Mouse (Mus musculus) large intestine, adult 2 months (tissue): Measurements from ENCODE around the gene Eef1a1. TPM values are rescaled to one million over a fixed set of nuclear protein-coding genes. Genes with fewer than 3 reads are reported as not detected.
"Not testable (repeated sequence)": the region's sequence is repeated elsewhere in the genome, so short reads cannot be mapped to it uniquely, and the experiment has no call there.

Experiments used
- DNase-seq: peaks from one replicate; pipeline ENCODE4 v3.0.0-alpha.2; 2012; ENCODE audit warnings: low read depth, low spot score
- WGBS: fragments of 180-500 bp; shearing (Covaris S2); methylation state at CpG from one replicate; pipeline ENCODE4 v1.1.7; 2018; 5-methylcytosine and 5-hydroxymethylcytosine counted together
- polyA plus RNA-seq: library from polyadenylated mRNA; depleted of rRNA; stranded (reverse); fragments of >200 nt; gene quantifications from 2 replicates; pipeline ENCODE4 v1.2.3, GENCODE M21; 2012

The Eef1a1 gene
- polyA plus RNA-seq, 1 experiment: 3,859 TPM

DNA sequence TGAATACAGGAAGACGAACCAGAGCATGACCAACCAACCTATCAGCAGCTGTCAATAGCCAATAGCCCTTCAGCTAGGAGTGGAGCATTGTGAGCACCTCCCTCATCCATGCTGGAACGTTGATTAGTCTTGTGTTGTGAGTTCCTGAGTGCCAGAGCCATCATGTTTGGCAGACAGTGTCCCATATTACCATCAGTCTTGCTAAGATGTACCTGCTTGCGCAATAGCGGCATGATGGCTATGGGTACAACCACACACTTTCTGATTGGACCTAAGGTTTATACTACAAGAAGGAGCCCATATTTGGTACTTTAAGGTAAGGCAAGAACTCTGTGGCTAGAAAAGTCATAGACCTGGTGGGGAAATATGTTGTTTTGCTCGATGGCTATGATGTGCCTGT lies 22.8 kb upstream of the Eef1a1 start:
- DNase-seq: no peak
- WGBS: 87% methylated on average over 5 of the region's 5 CpGs

DNA sequence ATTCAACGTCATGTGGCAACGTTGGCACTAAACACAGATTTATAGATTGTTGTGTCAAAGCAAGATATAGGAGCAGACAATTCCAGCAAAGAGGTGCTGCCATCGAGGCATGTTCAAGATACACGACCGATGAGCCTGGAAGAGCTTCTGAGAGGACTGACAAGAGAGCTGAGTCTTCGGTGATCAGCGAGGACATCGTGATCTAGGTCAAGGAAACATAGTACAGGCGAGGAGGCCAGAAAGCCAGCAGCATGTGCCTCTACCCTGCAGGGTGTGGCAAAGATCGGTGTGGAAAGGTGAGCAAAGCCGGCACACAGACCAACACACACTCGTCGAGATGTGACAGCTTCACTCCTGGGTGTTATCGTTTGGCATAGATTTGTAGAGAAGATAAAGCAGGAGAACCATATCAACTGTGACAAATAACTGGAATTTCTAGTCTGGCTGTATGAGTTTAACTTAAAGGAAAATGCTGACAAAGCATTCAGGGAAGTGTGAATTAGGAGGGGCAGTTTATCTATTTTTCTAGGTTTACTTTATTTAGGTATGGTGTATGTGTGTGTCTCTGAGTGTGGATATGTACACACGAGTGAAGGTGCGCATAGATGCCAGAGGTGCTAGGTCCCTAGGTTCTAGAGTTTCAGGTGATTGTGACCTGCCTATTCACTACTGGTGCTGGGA lies 19.3 kb upstream of the Eef1a1 start:
- no peak for DNase-seq
- WGBS: 54% methylated on average over 16 of the region's 16 CpGs

DNA sequence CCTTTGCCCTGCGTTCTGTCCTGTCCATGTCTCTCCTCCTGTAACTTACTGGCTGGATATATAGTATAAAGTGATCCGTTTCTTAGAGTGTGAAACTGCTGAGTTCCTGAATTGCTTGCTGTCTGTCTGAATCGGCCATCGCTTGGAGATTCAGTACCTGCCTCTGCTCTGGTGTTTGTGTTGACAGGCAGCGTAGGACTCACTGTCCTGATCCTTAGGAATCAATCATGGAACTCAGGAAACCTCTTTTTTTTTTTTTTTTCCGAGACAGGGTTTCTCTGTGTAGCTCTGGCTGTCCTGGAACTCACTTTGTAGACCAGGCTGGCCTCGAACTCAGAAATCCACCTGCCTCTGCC lies 17.7 kb upstream of the Eef1a1 start:
- DNase-seq: no peak
- WGBS: 67% methylated on average over 7 of the region's 7 CpGs

DNA sequence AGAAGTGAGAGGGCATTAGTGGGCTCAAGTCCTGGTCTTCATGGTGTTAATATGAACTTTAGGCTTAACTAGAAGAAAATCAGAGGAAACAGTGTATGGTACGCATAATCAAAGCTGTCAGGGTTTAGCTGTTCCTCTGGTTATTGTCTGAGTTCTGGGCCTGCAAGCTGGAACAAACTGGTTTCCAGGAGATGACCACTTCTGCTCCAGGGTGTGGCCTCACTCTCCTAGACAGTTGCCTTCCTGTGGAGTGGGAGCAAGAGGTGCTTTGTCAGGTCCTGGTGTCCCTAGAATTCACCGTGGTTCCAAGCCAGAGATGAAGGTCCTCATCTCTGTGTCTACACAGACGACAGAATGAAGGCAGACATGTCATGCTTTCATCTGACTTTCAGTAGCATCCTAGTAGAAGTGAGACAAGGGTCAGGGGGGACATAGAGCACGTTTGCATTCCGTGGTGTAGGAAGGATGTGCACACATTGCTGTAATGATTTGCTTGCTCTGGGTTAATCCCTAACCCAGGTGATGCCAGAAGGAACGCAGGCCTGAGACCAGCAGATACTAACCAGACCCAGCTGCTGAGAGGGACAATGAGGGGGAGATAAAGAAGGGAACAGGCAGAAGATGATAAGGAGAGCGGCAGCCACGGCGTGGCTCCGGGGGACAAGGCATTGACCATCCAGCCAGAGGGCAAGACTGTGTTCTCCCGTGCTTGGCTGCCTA lies 17.2 kb upstream of the Eef1a1 start:
- no peak for DNase-seq
- 34% methylated on average over 11 of the region's 11 CpGs for WGBS

DNA sequence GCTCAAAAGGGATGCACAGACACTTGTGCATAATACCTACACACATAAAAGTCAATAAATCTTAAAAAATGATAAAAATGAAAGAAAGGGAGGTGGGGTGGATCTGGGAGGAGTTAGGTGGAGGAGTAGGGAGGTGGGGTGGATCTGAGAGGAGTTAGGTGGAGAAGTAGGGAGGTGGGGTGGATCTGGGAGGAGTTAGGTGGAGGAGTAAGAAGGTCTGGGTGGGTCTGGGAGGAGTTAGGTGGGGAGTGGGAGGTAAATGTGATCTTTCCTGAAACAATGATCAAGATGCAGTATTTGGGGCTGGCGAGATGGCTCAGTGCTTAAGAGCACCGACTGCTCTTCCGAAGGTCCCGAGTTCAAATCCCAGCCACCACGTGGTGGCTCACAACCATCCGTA lies 16.3 kb upstream of the Eef1a1 start:
- DNase-seq: no peak
- 90% methylated on average over 6 of the region's 6 CpGs for WGBS

DNA sequence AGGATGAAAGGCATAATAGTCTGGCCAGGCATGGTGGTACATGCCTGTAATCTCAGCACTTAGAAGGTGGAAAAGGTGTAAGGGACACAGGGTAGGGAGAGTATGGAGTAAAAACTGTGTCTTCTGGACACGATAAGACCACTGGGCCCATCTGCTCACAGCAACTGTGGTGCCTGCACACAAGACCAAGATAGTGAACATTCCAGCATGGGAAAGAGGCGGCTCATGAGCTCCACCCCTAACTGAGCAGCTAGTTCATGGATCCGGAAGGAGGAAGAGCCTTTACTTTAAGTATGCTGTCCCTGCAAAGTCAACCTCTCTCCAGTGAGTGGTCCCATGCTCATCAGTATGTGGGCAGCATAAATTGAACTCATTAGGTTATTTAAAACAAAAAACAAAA lies 15.7 kb upstream of the Eef1a1 start:
- 71% methylated on average over 3 of the region's 3 CpGs for WGBS
- no peak for DNase-seq

DNA sequence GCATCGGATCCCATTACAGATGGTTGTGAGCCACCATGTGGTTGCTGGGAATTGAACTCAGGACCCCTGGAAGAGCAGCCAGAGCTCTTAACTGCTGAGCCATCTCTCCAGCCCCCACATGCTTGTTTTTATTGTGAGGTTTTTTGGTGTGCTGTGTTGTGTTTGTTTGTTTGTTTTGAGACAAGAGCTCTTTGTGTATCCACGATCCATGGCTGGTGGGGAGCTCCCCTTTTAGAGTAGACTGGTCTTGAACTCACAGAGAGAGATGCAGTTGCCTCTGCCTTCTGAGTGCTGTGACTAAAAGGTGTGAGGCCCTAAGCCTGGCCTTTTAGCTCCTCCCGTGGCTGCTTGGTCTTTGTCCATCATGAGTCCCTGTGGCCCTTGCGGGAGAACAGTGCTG lies 15.2 kb upstream of the Eef1a1 start:
- 85% methylated on average over 4 of the region's 4 CpGs for WGBS
- no peak for DNase-seq

DNA sequence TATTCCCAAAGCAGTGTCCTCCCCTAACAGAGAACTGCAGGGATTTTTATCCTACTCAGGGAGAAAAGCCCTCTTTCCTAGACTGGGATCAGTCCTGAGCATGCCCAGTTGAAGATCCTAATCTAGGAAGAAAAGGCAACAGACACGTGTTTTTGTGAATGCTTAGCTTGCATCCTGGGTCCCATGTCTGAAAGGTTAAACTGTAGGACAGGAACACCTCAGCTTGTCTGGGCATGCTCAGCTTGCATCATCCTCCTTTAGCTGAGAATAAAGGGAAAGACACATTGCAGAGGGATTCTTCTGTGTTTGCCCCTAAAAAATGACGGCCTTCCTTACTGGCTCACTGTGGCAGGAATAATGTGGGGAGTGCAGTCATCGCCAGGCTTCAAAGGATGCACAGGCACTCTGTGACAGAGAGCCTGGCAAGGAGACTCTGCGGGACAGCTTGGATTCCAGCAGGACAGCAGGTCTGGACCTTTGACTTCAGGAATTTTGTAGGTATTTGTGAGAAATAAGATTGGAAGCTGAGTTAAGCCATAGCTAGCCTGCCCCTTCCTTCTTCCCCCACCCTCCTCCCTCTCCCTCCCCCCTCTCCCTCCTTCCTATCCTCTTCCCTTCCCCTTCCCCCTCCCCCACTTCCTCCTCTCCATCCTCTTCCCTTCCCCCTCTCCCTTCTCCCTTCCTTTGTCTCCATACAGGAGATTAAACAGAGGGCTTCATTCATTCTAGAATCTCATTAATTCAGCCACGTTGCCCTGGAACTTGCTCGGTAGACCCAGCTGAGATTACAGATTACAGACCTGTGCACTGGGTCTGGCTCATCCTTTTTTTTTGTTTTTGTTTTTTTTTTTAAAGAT lies 14.5 kb upstream of the Eef1a1 start:
- WGBS: 58% methylated on average over 6 of the region's 6 CpGs
- DNase-seq: no peak

DNA sequence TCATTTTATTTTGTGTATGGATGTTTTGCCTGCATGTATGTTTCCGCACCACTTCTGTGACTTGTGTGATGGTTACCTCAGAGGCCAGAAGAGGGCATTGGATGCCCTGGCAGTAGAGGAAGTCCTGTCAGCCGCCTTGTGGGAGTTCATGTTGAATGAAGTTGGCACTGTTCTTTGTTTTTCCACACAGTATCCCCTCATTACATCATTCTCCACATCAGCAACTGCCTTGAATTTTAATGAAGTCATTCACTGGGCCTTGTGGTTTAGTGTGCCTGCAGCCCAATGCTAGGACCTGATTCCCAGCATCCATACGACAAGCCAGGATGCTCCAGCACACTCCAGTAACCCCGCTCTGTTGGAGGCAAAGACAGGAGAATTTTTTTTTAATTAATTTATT lies 12.3 kb upstream of the Eef1a1 start:
- DNase-seq: no peak
- 88% methylated on average over 4 of the region's 4 CpGs for WGBS

DNA sequence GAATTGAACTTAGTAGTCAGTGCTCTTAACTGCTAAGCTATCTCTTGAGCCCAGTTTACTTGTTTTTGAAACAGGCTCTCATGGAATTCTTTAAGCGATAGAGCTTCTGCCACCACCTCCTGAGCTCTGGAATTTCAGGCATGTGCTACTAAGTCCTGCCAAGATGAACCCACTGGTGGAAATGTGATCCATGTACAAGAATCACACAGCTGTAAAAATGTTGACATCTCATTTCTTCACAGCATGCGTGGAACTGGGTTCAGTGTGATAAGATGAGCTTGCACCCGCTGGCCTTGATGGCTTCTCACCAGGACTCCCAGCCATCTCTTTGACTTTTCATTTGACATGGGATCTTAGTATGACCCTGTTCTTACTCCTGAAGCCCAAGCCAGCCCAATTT lies 11.4 kb upstream of the Eef1a1 start:
- WGBS: 85% methylated on average over 3 of the region's 3 CpGs
- DNase-seq: no peak

DNA sequence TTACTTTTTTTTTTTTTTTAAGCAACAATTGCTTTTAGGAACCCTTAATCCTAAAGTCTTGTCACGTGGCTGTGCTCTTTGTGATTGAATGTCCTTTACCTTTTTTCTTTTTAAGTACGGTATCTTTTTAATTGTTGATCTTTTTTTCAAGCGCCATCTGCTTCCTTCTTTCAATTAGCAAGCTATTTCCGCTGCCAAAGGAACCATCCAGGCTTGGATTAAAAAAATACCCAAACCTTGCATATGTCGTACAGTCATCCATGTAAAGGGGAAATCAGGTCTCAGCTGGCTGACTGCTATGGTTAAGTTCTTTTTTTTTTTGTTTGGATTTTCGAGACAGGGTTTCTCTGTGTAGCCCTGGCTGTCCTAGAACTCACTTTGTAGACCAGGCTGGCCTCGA lies 4.2 kb upstream of the Eef1a1 start:
- no peak for DNase-seq
- WGBS: 87% methylated on average over 7 of the region's 7 CpGs

DNA sequence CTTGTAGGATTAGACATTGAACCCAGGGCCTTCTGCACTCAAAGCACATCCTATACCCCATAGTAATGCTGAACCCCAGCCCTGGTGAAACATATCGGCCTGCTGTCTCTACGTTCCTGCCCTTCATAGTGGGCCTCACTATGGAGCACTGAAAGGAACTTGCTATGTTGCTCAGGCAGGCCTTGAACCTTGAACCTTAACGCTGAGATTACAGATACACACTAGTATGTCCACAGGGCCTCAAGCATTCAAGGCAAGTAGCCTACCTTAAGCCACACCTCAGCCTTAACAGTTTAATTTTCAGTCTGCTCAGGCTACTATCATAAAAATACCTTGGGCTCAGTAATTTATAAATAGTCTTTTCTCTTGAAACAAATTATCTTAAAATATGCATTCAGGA lies 3.3 kb upstream of the Eef1a1 start:
- no peak for DNase-seq
- 61% methylated on average over 3 of the region's 3 CpGs for WGBS

DNA sequence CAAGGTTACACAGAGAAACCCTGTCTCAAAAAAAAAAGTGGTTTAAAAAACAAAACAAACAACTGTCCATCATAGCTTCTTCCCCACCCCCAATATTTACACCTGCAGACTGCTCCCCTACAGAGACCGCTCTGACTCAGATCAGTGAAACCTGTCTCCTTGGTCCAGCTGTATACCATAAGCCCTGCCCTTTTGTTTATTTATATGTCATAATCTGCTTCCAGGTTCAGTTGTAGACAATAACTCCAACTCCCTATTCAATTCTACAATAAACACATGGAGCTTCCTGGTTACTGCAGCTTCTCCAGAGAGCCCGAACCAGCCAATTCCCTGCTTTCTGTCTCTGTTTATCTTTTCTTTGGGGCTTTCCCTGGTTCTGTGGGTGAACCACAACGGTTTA lies 2.2 kb upstream of the Eef1a1 start:
- no peak for DNase-seq
- WGBS: 10% methylated on average over 3 of the region's 3 CpGs

DNA sequence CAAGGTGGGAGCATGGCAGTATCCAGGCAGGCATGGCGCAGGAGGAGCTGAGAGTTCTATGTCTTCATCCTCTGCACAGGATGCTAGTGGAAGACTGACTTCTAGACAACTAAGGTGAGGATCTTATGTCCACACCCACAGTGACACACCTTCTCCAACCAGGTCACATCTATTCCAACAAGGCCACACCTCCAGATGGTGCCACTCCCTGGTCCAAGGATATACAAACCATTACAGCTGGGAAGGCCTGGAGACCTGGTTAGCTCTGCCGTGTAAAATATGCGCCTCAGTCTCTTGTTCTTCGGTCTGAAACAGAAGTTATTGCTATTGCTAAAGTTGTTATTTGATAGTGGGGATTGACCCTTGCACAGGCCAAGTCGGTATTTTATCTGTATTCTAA lies 930 bp downstream of the Eef1a1 start:
- DNase-seq: not testable (repeated sequence)
- 69% methylated on average over 5 of the region's 5 CpGs for WGBS

DNA sequence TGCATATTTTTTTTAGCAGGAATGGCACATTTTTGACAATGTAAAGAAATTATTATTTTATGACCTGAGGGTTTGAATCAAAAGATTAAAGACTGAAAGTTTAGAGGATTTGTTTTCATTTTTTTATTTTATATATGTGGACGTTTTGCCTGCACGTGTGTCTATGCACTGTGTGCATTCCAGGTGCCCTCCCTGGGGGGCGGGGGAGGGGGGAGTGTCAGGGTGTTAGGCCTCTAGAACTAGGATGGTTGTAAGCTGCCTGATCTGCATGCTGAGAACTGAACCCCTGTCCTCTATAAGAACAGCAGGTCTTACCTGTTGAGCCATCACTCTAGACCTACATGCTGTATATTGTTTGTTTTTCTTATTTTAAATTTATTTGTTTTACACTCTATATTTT lies 4.3 kb downstream of the Eef1a1 start:
- WGBS: 83% methylated on average over 3 of the region's 3 CpGs
- no peak for DNase-seq

DNA sequence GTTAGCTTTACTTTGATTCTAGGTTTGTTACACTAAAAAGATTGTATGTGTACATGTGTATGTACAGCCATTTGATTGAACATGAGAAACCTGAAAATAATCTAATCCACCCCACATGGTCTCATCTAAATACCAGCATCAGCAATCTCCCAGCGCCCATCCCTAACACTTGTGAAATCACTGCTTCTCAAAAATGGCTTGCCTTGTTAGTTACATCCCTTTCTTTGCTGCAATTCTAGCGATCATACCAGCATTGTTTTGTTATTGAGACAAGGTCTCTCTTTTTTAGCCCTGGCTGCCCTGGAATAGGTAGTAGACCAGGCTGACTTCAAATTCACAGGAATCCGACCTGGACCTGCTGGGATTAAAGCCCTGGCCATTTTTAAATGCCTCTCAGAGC lies 6.6 kb downstream of the Eef1a1 start:
- WGBS: 20% methylated on average over 3 of the region's 3 CpGs

DNA sequence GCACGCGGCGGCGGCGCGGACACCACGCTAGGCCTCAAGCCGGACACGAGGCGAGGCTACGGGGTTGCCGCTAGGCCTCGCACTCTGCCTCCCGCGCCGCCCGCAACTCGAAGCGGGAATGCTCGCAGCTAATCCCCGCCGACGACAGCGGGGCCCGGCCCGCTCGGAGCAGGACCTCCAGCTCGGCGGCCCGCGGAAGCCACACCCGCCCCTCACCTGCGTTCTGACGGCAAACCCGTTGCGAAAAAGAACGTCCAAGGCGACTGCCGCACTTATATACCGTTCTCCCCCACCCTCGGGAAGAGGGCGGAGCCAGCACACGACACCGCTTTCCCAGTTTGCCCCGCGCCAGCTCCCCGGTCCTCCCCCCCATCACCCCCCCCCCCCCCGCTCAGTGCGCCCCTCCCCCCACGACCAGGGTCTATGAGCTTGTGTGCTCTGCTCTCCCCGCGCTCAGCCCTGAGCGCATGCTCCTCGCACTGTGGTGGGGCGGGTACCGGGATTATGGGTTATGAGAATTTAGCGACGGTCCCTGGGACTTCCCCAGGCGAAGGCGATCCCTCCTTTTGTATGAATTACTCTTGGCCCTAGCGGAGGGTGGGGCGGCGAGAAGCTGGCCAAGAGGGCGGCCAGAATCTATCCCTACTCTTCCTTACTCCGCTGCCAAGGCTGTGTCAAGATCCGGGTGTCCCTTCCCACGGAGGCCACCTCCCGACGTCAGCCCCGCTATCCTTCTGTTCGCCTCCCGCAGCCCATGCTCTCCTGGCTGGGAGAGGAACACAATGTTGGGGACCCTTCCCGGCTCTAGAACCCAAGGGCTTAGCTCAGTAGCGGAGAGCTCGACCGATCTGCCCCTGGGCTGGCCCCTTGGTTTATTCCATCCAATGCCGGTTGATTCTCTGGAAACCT lies 7.3 kb downstream of the Eef1a1 start:
- WGBS: under 1% methylated on average over 73 of the region's 77 CpGs
- peak; percentile 92 for DNase-seq

More for the DNA sequence above, 6.6 kb downstream of the Eef1a1 start:
- no peak for DNase-seq

DNA sequence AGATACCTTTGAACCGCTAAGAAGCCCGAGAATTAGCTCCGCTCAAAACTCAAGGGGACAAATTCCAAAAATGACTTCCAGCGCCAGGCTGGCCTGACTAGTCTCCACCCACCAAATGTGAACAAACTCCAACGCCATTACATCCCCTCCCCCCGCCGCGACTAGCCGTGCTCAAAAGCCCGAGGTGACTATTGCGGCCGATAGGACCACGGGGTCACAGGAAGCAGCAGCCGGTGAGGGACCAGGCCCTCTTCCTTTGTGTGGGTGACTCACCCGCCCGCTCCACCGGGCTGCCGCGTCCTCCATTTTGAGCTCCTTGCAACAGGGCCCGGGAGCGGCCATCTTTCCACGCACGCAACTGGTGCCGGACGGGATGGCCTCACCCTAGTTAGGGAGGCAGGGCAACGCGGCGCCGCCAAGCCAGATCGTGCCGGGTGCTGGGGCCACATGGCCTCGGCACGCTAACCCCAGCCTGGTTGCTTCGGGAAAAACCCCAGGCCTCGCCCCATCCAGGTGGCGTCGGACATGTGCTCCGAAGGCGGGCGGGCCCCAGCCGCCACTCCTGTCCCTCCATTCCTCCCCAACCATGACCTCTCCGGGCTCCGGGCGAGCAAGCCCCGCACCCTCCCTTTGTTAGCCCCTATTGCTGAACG lies 8.1 kb downstream of the Eef1a1 start:
- under 1% methylated on average over 46 of the region's 46 CpGs for WGBS
- no peak for DNase-seq

DNA sequence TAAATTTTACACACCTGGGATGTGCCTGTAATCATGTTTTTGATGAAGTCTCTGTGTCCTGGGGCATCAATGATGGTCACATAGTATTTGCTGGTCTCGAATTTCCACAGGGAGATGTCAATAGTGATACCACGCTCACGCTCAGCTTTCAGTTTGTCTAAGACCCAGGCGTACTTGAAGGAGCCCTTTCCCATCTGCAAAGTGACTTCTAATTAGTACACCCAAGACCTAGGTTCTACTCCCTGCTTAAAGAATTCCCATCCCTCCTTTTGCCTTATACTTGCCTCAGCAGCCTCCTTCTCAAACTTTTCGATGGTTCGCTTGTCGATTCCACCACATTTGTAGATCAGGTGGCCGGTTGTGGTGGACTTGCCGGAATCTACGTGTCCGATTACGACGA lies 8.7 kb downstream of the Eef1a1 start:
- not testable (repeated sequence) for DNase-seq
- 1% methylated on average over 13 of the region's 13 CpGs for WGBS
